In the genomic region with DNA sequence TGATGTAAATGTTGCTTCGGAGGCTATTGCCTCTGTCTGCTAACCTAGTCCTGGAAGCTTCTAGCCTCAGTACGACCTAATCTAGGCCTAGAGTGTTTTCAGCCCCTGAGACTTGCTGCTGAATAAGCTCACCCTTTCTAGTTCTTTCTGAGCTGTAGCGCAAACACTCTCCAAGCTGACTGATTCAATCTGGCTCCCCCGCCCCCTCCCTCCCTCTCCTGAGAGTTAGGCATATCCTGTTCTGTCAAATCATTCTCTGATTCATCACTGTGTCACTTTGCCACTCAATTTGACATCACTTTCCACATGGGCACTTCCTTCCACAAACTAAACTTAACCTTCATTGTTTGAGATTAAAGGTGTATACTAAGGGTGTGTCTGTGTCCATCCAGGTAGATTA, we compare ENCODE assay signal across 16 mouse cellular contexts. TPM values are rescaled to one million over a fixed set of nuclear protein-coding genes. Genes with fewer than 3 reads are reported as not detected.
DNase-seq lines count a peak whose midpoint lies in the region; TF ChIP-seq lines count a peak whose summit lies in the region.
"Had no signal": no experiment of that assay in that cellular context is flagged by ENCODE, and none has a peak within 500 bp of the region (broad histone marks: within the 10 kb centered on the region; RNA-seq: fewer than 3 reads in every experiment).

No protein-coding gene starts in this region.

- H3K4me1 ChIP-seq in heart, embryonic 10.5 days, result peaks cover 30% of the 10 kb centered on the region
- peaks cover 46% of the 10 kb centered on the region for H3K4me1 ChIP-seq in thymus, adult 2 months (replicated peaks; ENCODE audit: control insufficient read depth, insufficient read depth, low read length)

- H3K4me3 ChIP-seq in heart, embryonic 10.5 days, result no peak overlapping the region
- H3K4me3 ChIP-seq in thymus, adult 2 months (ENCODE audit: control insufficient read depth, insufficient read depth, low read length), result no peak overlapping the region
- no peak overlapping the region for H3K4me3 ChIP-seq in macrophage (ENCODE audit: inconsistent target)
- H3K4me3 ChIP-seq: forebrain, embryonic 10.5 days; left cerebral cortex, adult 2 months had no signal

- no peaks in the 10 kb centered on the region for H3K9me3 ChIP-seq in heart, embryonic 10.5 days
- H3K9me3 ChIP-seq: forebrain, embryonic 10.5 days had no signal

- WGBS in heart, embryonic 10.5 days, result 88% methylated on average over 4 of the region's 4 CpGs
- 77% methylated on average over 4 of the region's 4 CpGs for WGBS in thymus, adult 2 months
- WGBS in macrophage (ENCODE audit: missing documents), result 84% methylated on average over 4 of the region's 4 CpGs

- 0 out of 2 replicates have a peak overlapping the region, but pooled peaks have one; percentile 49 for H3K27ac ChIP-seq in heart, embryonic 10.5 days
- peak overlapping the region; percentile 90 for H3K27ac ChIP-seq in thymus, adult 2 months (ENCODE audit: control insufficient read depth, insufficient read depth, low read length)
- peak overlapping the region; percentile 47 for H3K27ac ChIP-seq in macrophage
- H3K27ac ChIP-seq: forebrain, embryonic 10.5 days; hindbrain, postnatal 0 days; left cerebral cortex, adult 2 months had no signal

- TF ChIP-seq POLR2A in thymus, adult 2 months (IDR thresholded peaks at IDR 0.05; ENCODE audit: control insufficient read depth, extremely low read depth, insufficient read depth, low read length, poor library complexity), result no peak

- H3K36me3 ChIP-seq in heart, embryonic 10.5 days, result peaks cover 14% of the 10 kb centered on the region
- no peaks in the 10 kb centered on the region for H3K36me3 ChIP-seq in thymus, adult 2 months (ENCODE audit: control insufficient read depth, insufficient read depth, low read length)
- peaks cover 12% of the 10 kb centered on the region; the same call in 1 of the 2 replicates for H3K36me3 ChIP-seq in macrophage (ENCODE audit: inconsistent target)

- TF ChIP-seq CTCF in thymus, adult 2 months (IDR thresholded peaks at IDR 0.05; ENCODE audit: borderline replicate concordance, control insufficient read depth, extremely low read depth, insufficient read depth, low read length, poor library complexity), result no peak

- H3K27me3 ChIP-seq in heart, embryonic 10.5 days (ENCODE audit: insufficient read depth, poor library complexity, severe bottlenecking), result no peaks in the 10 kb centered on the region
- no peaks in the 10 kb centered on the region for H3K27me3 ChIP-seq in thymus, adult 2 months (ENCODE audit: control insufficient read depth, insufficient read depth, low read length)

- H3K79me2 ChIP-seq in macrophage (ENCODE audit: inconsistent target), result no peaks in the 10 kb centered on the region

- DNase-seq in heart, embryonic 10.5 days (ENCODE audit: low spot score), result no peak
- no peak for DNase-seq in heart, adult 18-20 months
- no peak for DNase-seq in thymus, adult 2 months
- DNase-seq in thymus, adult 18-20 months, result no peak
- no peak for DNase-seq in MN1 (ENCODE audit: low spot score)
- no peak for DNase-seq in embryo, embryonic 10.5 days (ENCODE audit: low spot score)
- no peak for DNase-seq in spleen, postnatal 4 days (ENCODE audit: low spot score in 2 of 2)
- DNase-seq: cerebellum, postnatal 14 days had no signal

RNA-seq across cellular contexts. Expression of a gene that starts 51.8 kb away (rescaled TPM):
- 4.3 and 124 TPM in 2 replicates for polyA plus RNA-seq in heart, embryonic 10.5 days (2016; fragmentation: Nextera tagmentation; extraction: Ambion mirVana)
- not detected for total RNA-seq in heart, adult 18-20 months (2021)
- 3.3 and 13.1 TPM in 2 replicates for polyA plus RNA-seq in thymus, adult 2 months (2012; rRNA removed)
- total RNA-seq in macrophage (2018; cell fraction: chromatin; rRNA removed), result 1 to 10 TPM in 1 of 26 experiments, not detected in 25; 1.4 TPM
- total RNA-seq in macrophage (2018; cell fraction: cytosol; rRNA removed), result not detected
- 1 to 10 TPM in 1 of 26 experiments, not detected in 25; 1.9 TPM for total RNA-seq in macrophage (2018; cell fraction: nucleus; rRNA removed)
- not detected in 3 replicates for polyA plus RNA-seq in macrophage (2018)
- total RNA-seq: granulocyte monocyte progenitor cell, adult 5-6 weeks; left cerebral cortex, adult 2 months had no signal

RNA-seq across cellular contexts. Expression of a gene that starts 58.8 kb away (rescaled TPM):
- polyA plus RNA-seq in heart, embryonic 10.5 days (2016; fragmentation: Nextera tagmentation; extraction: Ambion mirVana), result not detected in 2 replicates
- 1 to 10 TPM in 1 of 2 experiments, not detected in 1; 1.2 TPM for total RNA-seq in heart, adult 18-20 months (2021)
- 6.5 and 22.7 TPM in 2 replicates for polyA plus RNA-seq in thymus, adult 2 months (2012; rRNA removed)
- total RNA-seq in macrophage (2018; cell fraction: chromatin; rRNA removed), result not detected
- total RNA-seq in macrophage (2018; cell fraction: cytosol; rRNA removed), result not detected
- total RNA-seq in macrophage (2018; cell fraction: nucleus; rRNA removed), result not detected
- polyA plus RNA-seq in macrophage (2018), result not detected in 3 replicates
- total RNA-seq: granulocyte monocyte progenitor cell, adult 5-6 weeks; hindbrain, postnatal 0 days had no signal
- polyA plus RNA-seq: embryonic facial prominence, embryonic 11.5 days; forebrain, embryonic 10.5 days; hindbrain, postnatal 0 days; kidney, embryonic 14.5 days; limb, embryonic 14.5 days had no signal
